19 mouse cellular contexts compared by ENCODE assay signal in genomic region chrX:162622091-162622437, GRCm38 (mm10). TPM values are rescaled to one million over a fixed set of nuclear protein-coding genes. Genes with fewer than 3 reads are reported as not detected.
A peak's percentile ranks its signal among the peaks of the same experiment; 100 is the strongest.
DNase-seq lines count a peak whose midpoint lies in the region; ATAC-seq and TF ChIP-seq lines count a peak whose summit lies in the region.
"Had no signal": no experiment of that assay in that cellular context is flagged by ENCODE, and none has a peak within 500 bp of the region (broad histone marks: within the 10 kb centered on the region; RNA-seq: fewer than 3 reads in every experiment).

No protein-coding gene starts in this region.

- 61% methylated on average over 1 of the region's 1 CpGs for WGBS in hindbrain, embryonic 13.5 days
- 88% methylated on average over 1 of the region's 1 CpGs for WGBS in hindbrain, embryonic 12.5 days
- WGBS in forebrain, postnatal 0 days: 69% methylated on average over 1 of the region's 1 CpGs
- 38% methylated on average over 1 of the region's 1 CpGs for WGBS in midbrain, embryonic 16.5 days
- 69% methylated on average over 1 of the region's 1 CpGs for WGBS in intestine, embryonic 16.5 days

- no peaks in the 10 kb centered on the region for H3K9me3 ChIP-seq in hindbrain, embryonic 13.5 days
- no peaks in the 10 kb centered on the region for H3K9me3 ChIP-seq in hindbrain, embryonic 12.5 days (replicated peaks)
- no peaks in the 10 kb centered on the region for H3K9me3 ChIP-seq in forebrain, postnatal 0 days (ENCODE audit: low read length)
- no peaks in the 10 kb centered on the region for H3K9me3 ChIP-seq in midbrain, embryonic 16.5 days (replicated peaks; ENCODE audit: control insufficient read depth, low read length, poor library complexity, severe bottlenecking)
- H3K9me3 ChIP-seq in intestine, embryonic 16.5 days (ENCODE audit: control insufficient read depth, low read length): no peaks in the 10 kb centered on the region
- H3K9me3 ChIP-seq: embryonic facial prominence, embryonic 12.5 days; heart, embryonic 13.5 days had no signal

- no peak for DNase-seq in layer of hippocampus, adult 2 months (ENCODE audit: low spot score in 2 of 2)
- DNase-seq in layer of hippocampus, adult 9-11 months: no peak
- no peak for DNase-seq in forebrain, postnatal 0 days
- DNase-seq: adrenal gland, adult 8-10 months; adrenal gland, postnatal 36 days; cerebellum, adult 11 months; cerebellum, adult 8-10 months; cerebellum, postnatal 14 days; gastrocnemius, postnatal 36 days; heart, adult 11 months; heart, postnatal 36 days; kidney, adult 8-10 months had no signal

- H3K36me3 ChIP-seq in hindbrain, embryonic 13.5 days: no peaks in the 10 kb centered on the region
- no peaks in the 10 kb centered on the region for H3K36me3 ChIP-seq in hindbrain, embryonic 12.5 days
- H3K36me3 ChIP-seq in forebrain, postnatal 0 days (ENCODE audit: insufficient read depth): no peaks in the 10 kb centered on the region
- H3K36me3 ChIP-seq in midbrain, embryonic 16.5 days (ENCODE audit: control insufficient read depth, insufficient read depth, low read length): no peaks in the 10 kb centered on the region
- no peaks in the 10 kb centered on the region for H3K36me3 ChIP-seq in intestine, embryonic 16.5 days (ENCODE audit: control insufficient read depth, insufficient read depth, low read length)
- H3K36me3 ChIP-seq: embryonic facial prominence, embryonic 12.5 days; heart, embryonic 13.5 days had no signal

- H3K4me1 ChIP-seq in hindbrain, embryonic 13.5 days (replicated peaks): 0 out of 2 replicates have a peak, but pooled peaks cover 4% of the 10 kb centered on the region
- no peaks in the 10 kb centered on the region for H3K4me1 ChIP-seq in hindbrain, embryonic 12.5 days
- no peaks in the 10 kb centered on the region for H3K4me1 ChIP-seq in forebrain, postnatal 0 days (ENCODE audit: insufficient read depth)
- H3K4me1 ChIP-seq in midbrain, embryonic 16.5 days (ENCODE audit: control insufficient read depth, insufficient read depth, low read length): peaks cover 6% of the 10 kb centered on the region; the same call in 1 of the 2 replicates
- no peaks in the 10 kb centered on the region for H3K4me1 ChIP-seq in intestine, embryonic 16.5 days (ENCODE audit: control insufficient read depth, insufficient read depth, low read length)
- H3K4me1 ChIP-seq: embryonic facial prominence, embryonic 12.5 days; heart, embryonic 13.5 days had no signal

- ATAC-seq in hindbrain, embryonic 13.5 days (ENCODE audit: low FRiP score): peak; percentile 57
- no peak for ATAC-seq in hindbrain, embryonic 12.5 days (ENCODE audit: low FRiP score)
- peak; percentile 56 for ATAC-seq in forebrain, postnatal 0 days
- ATAC-seq in midbrain, embryonic 16.5 days: peak; percentile 72
- ATAC-seq in intestine, embryonic 16.5 days: no peak
- ATAC-seq: intestine, postnatal 0 days had no signal

- no peak overlapping the region for H3K4me2 ChIP-seq in hindbrain, embryonic 13.5 days
- H3K4me2 ChIP-seq in hindbrain, embryonic 12.5 days (replicated peaks): no peak overlapping the region
- H3K4me2 ChIP-seq in forebrain, postnatal 0 days (ENCODE audit: low read depth): no peak overlapping the region
- H3K4me2 ChIP-seq in midbrain, embryonic 16.5 days (ENCODE audit: low read length): no peak overlapping the region
- no peak overlapping the region for H3K4me2 ChIP-seq in intestine, embryonic 16.5 days (ENCODE audit: low read depth, low read length)
- H3K4me2 ChIP-seq: embryonic facial prominence, embryonic 12.5 days; heart, embryonic 13.5 days had no signal

- H3K9ac ChIP-seq in hindbrain, embryonic 13.5 days: no peak overlapping the region
- no peak overlapping the region for H3K9ac ChIP-seq in hindbrain, embryonic 12.5 days
- H3K9ac ChIP-seq in forebrain, postnatal 0 days: no peak overlapping the region
- no peak overlapping the region for H3K9ac ChIP-seq in midbrain, embryonic 16.5 days (ENCODE audit: low read depth, low read length)
- H3K9ac ChIP-seq in intestine, embryonic 16.5 days (ENCODE audit: low read depth, low read length): no peak overlapping the region
- H3K9ac ChIP-seq: embryonic facial prominence, embryonic 12.5 days; heart, embryonic 13.5 days had no signal

- no peak for TF ChIP-seq CTCF in layer of hippocampus, adult 2 months (conservative IDR thresholded peaks at IDR 0.05)
- no peak for TF ChIP-seq CTCF in forebrain, postnatal 0 days (IDR thresholded peaks at IDR 0.05; ENCODE audit: low read depth)

- H3K4me3 ChIP-seq in hindbrain, embryonic 13.5 days: no peak overlapping the region
- no peak overlapping the region for H3K4me3 ChIP-seq in hindbrain, embryonic 12.5 days
- H3K4me3 ChIP-seq in layer of hippocampus, adult 2 months: no peak overlapping the region
- H3K4me3 ChIP-seq in forebrain, postnatal 0 days (ENCODE audit: low read depth, low read length): no peak overlapping the region
- no peak overlapping the region for H3K4me3 ChIP-seq in midbrain, embryonic 16.5 days (ENCODE audit: low read depth, low read length)
- H3K4me3 ChIP-seq in intestine, embryonic 16.5 days (ENCODE audit: low read length): no peak overlapping the region
- H3K4me3 ChIP-seq: embryonic facial prominence, embryonic 12.5 days; heart, embryonic 13.5 days had no signal

- H3K27ac ChIP-seq in hindbrain, embryonic 13.5 days: peak overlapping the region; percentile 58; the same call in 1 of the 2 replicates
- no peak overlapping the region for H3K27ac ChIP-seq in hindbrain, embryonic 12.5 days
- peak overlapping the region; percentile 85 for H3K27ac ChIP-seq in layer of hippocampus, adult 2 months
- peak overlapping the region; percentile 75 for H3K27ac ChIP-seq in forebrain, postnatal 0 days (ENCODE audit: low read depth, low read length)
- H3K27ac ChIP-seq in midbrain, embryonic 16.5 days (ENCODE audit: low read length): peak overlapping the region; percentile 72
- no peak overlapping the region for H3K27ac ChIP-seq in intestine, embryonic 16.5 days (ENCODE audit: low read length)
- H3K27ac ChIP-seq: embryonic facial prominence, embryonic 12.5 days; heart, embryonic 13.5 days had no signal

- no peaks in the 10 kb centered on the region for H3K27me3 ChIP-seq in hindbrain, embryonic 13.5 days
- no peaks in the 10 kb centered on the region for H3K27me3 ChIP-seq in hindbrain, embryonic 12.5 days
- H3K27me3 ChIP-seq in forebrain, postnatal 0 days (ENCODE audit: insufficient read depth, low read length): no peaks in the 10 kb centered on the region
- no peaks in the 10 kb centered on the region for H3K27me3 ChIP-seq in midbrain, embryonic 16.5 days (ENCODE audit: control insufficient read depth, insufficient read depth, low read depth, low read length)
- H3K27me3 ChIP-seq in intestine, embryonic 16.5 days (replicated peaks; ENCODE audit: control insufficient read depth, insufficient read depth, low read length): no peaks in the 10 kb centered on the region
- H3K27me3 ChIP-seq: heart, embryonic 13.5 days had no signal

RNA-seq across cellular contexts. Expression of gene Reps2, which starts 21.4 kb away (rescaled TPM):
- polyA plus RNA-seq in hindbrain, embryonic 13.5 days (2015; fragmentation: Nextera tagmentation; extraction: Ambion mirVana): 1.7 and 1.9 TPM in 2 replicates
- 1.9 and 2.4 TPM in 2 replicates for polyA plus RNA-seq in hindbrain, embryonic 12.5 days (2016; fragmentation: Nextera tagmentation; extraction: Ambion mirVana)
- 100 to 1,000 TPM; 150 to 171 TPM for total RNA-seq in layer of hippocampus, adult 2 months (2021)
- total RNA-seq in forebrain, postnatal 0 days (2014; rRNA removed): 31.5 and 41.2 TPM in 2 replicates
- 3.0 and 5.1 TPM in 2 replicates for polyA plus RNA-seq in forebrain, postnatal 0 days (2015; fragmentation: Nextera tagmentation; extraction: Ambion mirVana)
- 4.6 and 5.1 TPM in 2 replicates for polyA plus RNA-seq in midbrain, embryonic 16.5 days (2015; fragmentation: Nextera tagmentation; extraction: Ambion mirVana)
- 0.42 and 0.48 TPM in 2 replicates for polyA plus RNA-seq in intestine, embryonic 16.5 days (2015; fragmentation: Nextera tagmentation; extraction: Ambion mirVana)

Comparison
In these comparisons a context has a peak if more than half of its experiments do, and no peak if none do; other contexts are left out.
1. ATAC-seq: peak in hindbrain, embryonic 13.5 days (single experiment), forebrain, postnatal 0 days (single experiment) and midbrain, embryonic 16.5 days (single experiment); none in hindbrain, embryonic 12.5 days (single experiment) and intestine, embryonic 16.5 days (single experiment).
2. H3K27ac ChIP-seq: peak in hindbrain, embryonic 13.5 days (single experiment), layer of hippocampus, adult 2 months (single experiment), forebrain, postnatal 0 days (single experiment) and midbrain, embryonic 16.5 days (single experiment); none in hindbrain, embryonic 12.5 days (single experiment) and intestine, embryonic 16.5 days (single experiment).